Mouse (Mus musculus): ENCODE measurements around the gene Gba. TPM values are rescaled to one million over a fixed set of nuclear protein-coding genes. Genes with fewer than 3 reads are reported as not detected.
A peak's percentile ranks its signal among the peaks of the same experiment; 100 is the strongest.
"Not testable (repeated sequence)": the region's sequence is repeated elsewhere in the genome, so short reads cannot be mapped to it uniquely, and the experiment has no call there.

Gba gene
- 141 TPM for polyA plus RNA-seq (2021)

GRCm38 (mm10) chr3:89202253-89203141 is at the start of gene Gba:
TSS of gene Gba (plus strand) at chr3:89202928.
- peak; percentile 67 for ATAC-seq
- peak; percentile 77 for DNase-seq (ENCODE audit: low read depth, low spot score)
- ChIA-PET POLR2A (interaction anchor here (0.7 to 1.4 kb wide), 4 partner anchors 9 to 24 kb away, joined by 3 to 5 read pairs (median 4); no protein-coding TSS in a partner anchor), CTCF (interaction anchor here (0.9 to 1.9 kb wide), 3 partner anchors 9 to 43 kb away, joined by 3 to 6 read pairs (median 4); partner anchors contain the start of gene Thbs3)
- no peak for TF ChIP-seq CTCF (IDR thresholded peaks at IDR 0.05)
- in situ Hi-C loops (cut with MboI; ENCODE audit: low pct_unique_long_range_greater_than_20kb): loop anchor here (25.0 kb wide), 1 partner anchor 515 kb away; the partner anchor contains the start of gene Khdc4
- no peaks in the 10 kb centered on the region for H3K27me3 ChIP-seq

DNA sequence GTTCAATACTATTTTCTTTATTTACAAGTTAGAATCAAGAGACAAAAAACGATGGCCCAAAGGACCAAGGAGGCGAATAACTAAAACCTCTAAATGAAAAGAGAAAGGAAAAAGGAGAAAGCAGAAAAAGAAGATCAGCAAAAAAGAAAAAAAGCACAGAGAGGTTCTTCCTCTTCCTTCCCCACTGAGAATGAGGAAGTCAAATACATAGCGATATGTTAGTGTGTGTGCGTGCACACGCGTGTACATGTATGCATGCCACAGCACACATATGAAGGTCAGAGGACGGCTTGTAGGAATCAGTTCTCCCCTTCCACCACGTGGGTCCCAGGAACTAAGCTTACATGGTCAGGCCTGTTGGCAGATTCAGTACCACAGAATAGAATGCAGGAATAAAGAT is 45.8 kb upstream of the Gba start:
- ATAC-seq: no peak
- no peak for TF ChIP-seq CTCF (IDR thresholded peaks at IDR 0.05)
- H3K27me3 ChIP-seq: no peaks in the 10 kb centered on the region
- in situ Hi-C loops (cut with MboI; ENCODE audit: low pct_unique_long_range_greater_than_20kb): loop anchor here (5.0 kb wide), 2 partner anchors 35 to 65 kb away; partner anchors contain the start of gene Rusc1
- ChIA-PET POLR2A (interaction anchor here (0.6 kb wide), 2 partner anchors 39 to 237 kb away, joined by 3 to 4 read pairs; no protein-coding TSS in a partner anchor), CTCF (no interaction called here)
- no peak for DNase-seq (ENCODE audit: low read depth, low spot score)

GRCm38 (mm10) chr3:89158651-89159050 is 44.1 kb upstream of the Gba start:
- POLR2A ChIA-PET: interaction anchor here (0.7 to 1.4 kb wide), 3 partner anchors 19 to 68 kb away, joined by 3 to 6 read pairs (median 5); partner anchors contain the start of gene Scamp3
- CTCF ChIA-PET: interaction anchor here (0.7 to 2.0 kb wide), 5 partner anchors 10 to 43 kb away, joined by 3 to 8 read pairs (median 4); no protein-coding TSS in a partner anchor
- TF ChIP-seq CTCF (IDR thresholded peaks at IDR 0.05): no peak
- no peaks in the 10 kb centered on the region for H3K27me3 ChIP-seq
- no peak for ATAC-seq
- DNase-seq (ENCODE audit: low read depth, low spot score): no peak
- in situ Hi-C loops (cut with MboI; ENCODE audit: low pct_unique_long_range_greater_than_20kb): loop anchor here (5.0 kb wide), 2 partner anchors 36 to 66 kb away; partner anchors contain the start of gene Rusc1

DNA sequence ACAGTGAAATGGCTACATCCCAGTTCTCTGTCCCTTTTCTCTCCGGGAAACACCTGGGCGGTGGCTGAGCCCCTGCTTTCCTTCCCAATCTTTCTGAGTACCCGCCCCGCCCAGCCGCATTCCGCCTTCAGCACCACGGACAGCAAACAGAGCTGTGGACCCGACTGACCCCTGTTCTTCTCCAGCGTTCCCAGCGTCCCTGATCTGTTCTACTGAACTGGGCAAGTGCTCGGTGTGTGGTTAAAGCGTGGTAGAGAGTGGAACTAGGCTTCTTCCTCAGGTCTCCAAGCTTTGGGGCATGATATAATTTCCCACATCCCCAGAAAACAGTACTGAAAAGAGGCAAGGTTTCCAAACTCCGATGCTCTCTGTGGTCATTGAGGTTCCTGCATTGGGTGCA is 43.5 kb upstream of the Gba start:
- no peaks in the 10 kb centered on the region for H3K27me3 ChIP-seq
- ChIA-PET POLR2A (interaction anchor here (1.0 to 1.4 kb wide), 2 partner anchors 19 to 43 kb away, joined by 5 to 6 read pairs; partner anchors contain the start of gene Scamp3), CTCF (interaction anchor here (0.7 to 2.0 kb wide), 7 partner anchors 10 to 44 kb away, joined by 3 to 8 read pairs (median 4); partner anchors contain the start of gene Pklr)
- no peak for TF ChIP-seq CTCF (IDR thresholded peaks at IDR 0.05)
- ATAC-seq (no peak), DNase-seq (ENCODE audit: low read depth, low spot score) (no peak)
- in situ Hi-C loops (cut with MboI; ENCODE audit: low pct_unique_long_range_greater_than_20kb): loop anchor here (5.0 kb wide), 2 partner anchors 37 to 67 kb away; partner anchors contain the start of gene Rusc1

- no peaks in the 10 kb centered on the region for H3K27me3 ChIP-seq
- DNase-seq (ENCODE audit: low read depth, low spot score): no peak
- in situ Hi-C loops (cut with MboI; ENCODE audit: low pct_unique_long_range_greater_than_20kb): loop anchor here (5.0 kb wide), 2 partner anchors 37 to 67 kb away; partner anchors contain the start of gene Rusc1
- TF ChIP-seq CTCF (IDR thresholded peaks at IDR 0.05): no peak
- POLR2A ChIA-PET: interaction anchor here (0.6 to 1.5 kb wide), 5 partner anchors 18 to 70 kb away, joined by 3 to 6 read pairs (median 5); partner anchors contain the start of gene Scamp3
- peak; percentile 15 for ATAC-seq
- CTCF ChIA-PET: interaction anchor here (0.9 to 2.0 kb wide), 10 partner anchors 13 to 73 kb away, joined by 3 to 10 read pairs (median 4); partner anchors contain the start of genes Fam189b and Pklr
Observed at GRCm38 (mm10) chr3:89159616-89160344, 42.9 kb upstream of the Gba start, which contains the start of gene Hcn3. TSS of gene Hcn3 (minus strand) at chr3:89160196.

GRCm38 (mm10) chr3:89161207-89161606 is 41.5 kb upstream of the Gba start:
- POLR2A ChIA-PET: interaction anchor here (0.6 kb wide), 1 partner anchor 102 kb away, joined by 3 read pairs; no protein-coding TSS in a partner anchor
- H3K27me3 ChIP-seq; DNase-seq (ENCODE audit: low read depth, low spot score); in situ Hi-C loops (cut with MboI; ENCODE audit: low pct_unique_long_range_greater_than_20kb); ATAC-seq: not testable (repeated sequence)
- CTCF ChIA-PET: interaction anchor here (0.9 to 4.1 kb wide), 3 partner anchors 17 to 46 kb away, joined by 3 to 26 read pairs (median 4); no protein-coding TSS in a partner anchor

- TF ChIP-seq CTCF (IDR thresholded peaks at IDR 0.05): no peak
- ChIA-PET POLR2A (interaction anchor here (0.6 kb wide), 1 partner anchor 101 kb away, joined by 3 read pairs; no protein-coding TSS in a partner anchor), CTCF (interaction anchor here (1.2 to 4.1 kb wide), 2 partner anchors 17 to 47 kb away, joined by 3 to 26 read pairs; no protein-coding TSS in a partner anchor)
- ATAC-seq (no peak), DNase-seq (ENCODE audit: low read depth, low spot score) (no peak)
- no peaks in the 10 kb centered on the region for H3K27me3 ChIP-seq
- in situ Hi-C loops (cut with MboI; ENCODE audit: low pct_unique_long_range_greater_than_20kb): no loop called here
Observed at GRCm38 (mm10) chr3:89161786-89162185, 40.9 kb upstream of the Gba start.

DNA sequence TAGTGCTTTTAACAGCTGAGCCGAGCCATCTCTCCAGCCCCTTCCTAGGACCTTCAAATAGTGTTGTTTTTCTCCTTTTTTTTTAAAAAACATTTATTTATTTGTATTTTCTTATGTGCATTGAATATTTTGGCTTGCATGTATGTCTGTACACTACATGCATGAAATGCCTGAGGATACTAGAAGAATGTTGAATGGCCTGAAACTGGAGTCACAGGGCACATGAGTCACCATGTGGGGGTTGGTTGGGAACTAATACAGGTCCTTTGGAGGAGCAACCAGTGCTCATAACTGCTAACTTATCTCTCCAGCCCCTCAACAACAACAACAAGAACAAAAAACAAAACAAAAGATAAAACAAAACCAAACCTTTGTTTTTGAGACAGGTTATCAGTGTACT is 39.6 kb upstream of the Gba start:
- ChIA-PET CTCF (interaction anchor here (1.3 to 4.1 kb wide), 3 partner anchors 32 to 74 kb away, joined by 4 to 26 read pairs (median 8); no protein-coding TSS in a partner anchor), POLR2A (interaction anchor here (1.1 to 2.2 kb wide), 3 partner anchors 11 to 41 kb away, joined by 4 to 11 read pairs (median 6); partner anchors contain the start of gene Scamp3)
- no peaks in the 10 kb centered on the region for H3K27me3 ChIP-seq
- no peak for ATAC-seq
- no peak for DNase-seq (ENCODE audit: low read depth, low spot score)
- no peak for TF ChIP-seq CTCF (IDR thresholded peaks at IDR 0.05)
- in situ Hi-C loops (cut with MboI; ENCODE audit: low pct_unique_long_range_greater_than_20kb): no loop called here

DNA sequence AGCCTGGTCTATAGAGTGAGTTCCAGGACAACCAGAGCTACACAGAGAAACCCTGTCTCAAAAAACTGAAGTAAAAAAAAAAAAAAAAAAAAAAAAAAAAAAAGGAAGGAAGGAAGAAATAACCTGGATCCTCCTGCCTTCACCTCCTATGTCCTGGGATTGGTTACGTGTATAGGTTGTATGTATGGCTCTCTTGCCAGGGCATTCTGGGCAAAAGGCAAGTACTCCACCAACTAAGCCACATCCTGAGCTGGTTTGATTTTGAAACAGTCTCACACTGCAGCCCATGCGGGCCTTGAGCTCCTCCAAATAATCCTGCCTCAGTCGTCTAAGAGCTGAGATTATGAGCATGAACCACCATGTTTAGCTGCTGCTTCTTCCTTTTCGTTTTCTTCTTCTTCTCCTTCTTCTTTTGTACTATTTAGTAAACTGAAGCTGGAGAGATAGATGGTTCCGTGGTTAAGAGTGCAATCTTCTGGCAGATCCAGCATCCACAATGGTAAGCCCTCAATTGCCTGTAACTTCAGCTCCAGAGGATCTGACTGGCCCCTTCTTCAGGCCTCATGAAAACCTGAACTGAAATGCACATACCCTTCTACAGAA is 39.0 kb upstream of the Gba start:
- CTCF ChIA-PET: interaction anchor here (0.6 to 4.1 kb wide), 5 partner anchors 26 to 74 kb away, joined by 3 to 26 read pairs (median 8); no protein-coding TSS in a partner anchor
- no peak for TF ChIP-seq CTCF (IDR thresholded peaks at IDR 0.05)
- in situ Hi-C loops (cut with MboI; ENCODE audit: low pct_unique_long_range_greater_than_20kb): no loop called here
- POLR2A ChIA-PET: interaction anchor here (0.6 to 2.2 kb wide), 10 partner anchors 8 to 82 kb away, joined by 3 to 17 read pairs (median 4); partner anchors contain the start of gene Scamp3
- no peaks in the 10 kb centered on the region for H3K27me3 ChIP-seq
- DNase-seq (ENCODE audit: low read depth, low spot score) (no peak), ATAC-seq (no peak)
